Mouse (Mus musculus) right cerebral cortex, adult 18-20 months (tissue): Measurements from ENCODE around the gene Dupd1.

Source experiments
- DNase-seq: peaks from one replicate; pipeline ENCODE4 v3.0.0; 2022; ENCODE audit warnings: mixed read lengths

Dupd1 gene

GRCm38 (mm10) chr14:21722021-21722698, 7.8 kb upstream of the Dupd1 start:
- no peak for DNase-seq

DNA sequence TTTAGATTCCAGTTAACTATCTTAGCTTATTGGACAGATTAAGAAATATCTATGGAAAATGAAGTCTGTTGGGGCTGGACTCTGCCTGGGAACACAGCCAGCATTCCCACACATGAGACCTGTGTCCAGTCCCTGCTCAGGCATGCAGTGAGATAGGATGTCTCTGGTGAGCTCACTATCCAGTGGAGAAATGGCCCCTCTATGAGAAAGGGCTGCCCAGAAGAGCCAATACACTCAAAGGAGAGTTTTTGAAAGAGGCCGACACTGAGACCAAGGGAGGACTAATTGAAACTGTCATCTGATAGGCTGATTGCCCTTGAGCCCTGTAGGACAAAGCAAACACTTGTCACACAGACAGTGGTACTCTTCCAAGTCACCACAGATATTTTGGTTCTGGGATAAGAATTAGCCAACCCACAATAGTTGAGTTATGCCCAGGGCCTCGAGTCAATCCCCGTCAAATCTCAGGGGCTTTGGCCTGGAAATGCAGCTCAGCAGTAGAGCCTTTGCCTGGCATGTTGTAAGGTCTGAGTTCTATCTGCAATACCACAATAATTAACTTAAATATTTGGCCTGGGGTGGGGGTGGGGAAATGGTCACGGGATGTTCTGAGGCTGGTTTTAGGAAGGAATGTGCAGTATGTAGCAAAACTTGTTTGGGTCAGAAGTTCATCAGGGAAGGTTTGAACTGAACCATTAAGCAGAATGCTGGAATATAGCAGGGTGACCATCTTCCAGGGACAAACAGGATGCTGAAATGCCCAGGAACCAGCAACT, 6.2 kb upstream of the Dupd1 start:
- DNase-seq: no peak

DNA sequence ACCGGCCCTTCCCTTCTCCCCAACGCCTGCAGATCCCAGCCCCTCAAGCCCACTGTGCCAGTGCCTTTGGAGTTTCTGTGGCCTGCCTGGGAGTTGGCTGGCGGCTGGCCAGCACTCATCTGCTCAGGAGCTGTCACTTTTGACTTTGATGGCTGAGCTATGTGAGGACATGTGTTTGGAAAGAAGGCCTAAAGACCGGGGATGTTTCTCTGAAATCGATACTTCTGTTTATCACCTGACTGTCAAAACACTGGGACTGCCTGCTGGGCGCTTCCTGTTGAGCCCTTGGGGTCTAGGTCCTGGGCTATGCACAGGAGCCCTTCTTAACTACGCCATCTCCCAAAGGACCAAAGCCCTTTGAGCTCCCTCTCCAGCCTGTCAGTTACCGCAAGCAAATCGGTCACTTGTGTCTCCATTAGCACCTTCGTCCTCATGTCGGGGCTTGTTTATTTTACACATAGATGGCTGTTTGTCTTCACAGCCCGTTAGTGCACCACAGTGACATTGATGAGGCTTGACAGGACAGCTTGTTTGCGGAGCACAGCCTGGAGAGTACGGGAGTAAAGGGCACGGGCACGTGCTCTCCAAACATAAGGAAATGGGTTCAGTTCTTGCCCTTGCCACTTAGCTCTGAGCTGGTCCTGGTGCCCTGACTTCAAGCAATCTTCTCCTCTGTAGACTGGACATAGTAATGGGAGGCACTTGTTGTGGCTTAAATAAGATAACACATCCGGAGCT, 5.4 kb upstream of the Dupd1 start:
- DNase-seq: no peak

DNA sequence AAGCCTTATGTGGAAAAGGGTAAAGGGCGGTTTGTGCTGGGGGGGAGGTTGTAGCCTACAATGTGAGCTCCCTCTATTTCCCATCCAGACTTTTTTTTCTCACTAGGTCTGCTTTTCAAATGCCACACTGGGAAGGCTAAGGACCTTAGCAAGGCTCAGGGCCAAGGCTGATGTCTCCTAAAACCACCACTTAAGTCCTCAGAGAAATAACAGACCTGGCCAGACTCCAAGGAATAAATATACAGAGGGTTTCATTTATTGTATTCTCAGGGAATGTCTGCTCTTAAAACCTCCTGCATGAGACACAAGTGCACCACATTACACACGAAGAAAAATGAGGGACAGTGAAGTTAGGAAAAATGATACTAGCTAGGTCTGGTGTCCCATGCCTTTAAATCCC, 3.1 kb downstream of the Dupd1 start:
- no peak for DNase-seq

- DNase-seq: no peak
These were observed 4.8 kb downstream of the Dupd1 start for GRCm38 (mm10) chr14:21709545-21709944.

GRCm38 (mm10) chr14:21706759-21707571, 7.4 kb downstream of the Dupd1 start:
- DNase-seq: peak; percentile 47

- DNase-seq: no peak
These were observed 8.9 kb downstream of the Dupd1 start for GRCm38 (mm10) chr14:21705462-21705861.

DNA sequence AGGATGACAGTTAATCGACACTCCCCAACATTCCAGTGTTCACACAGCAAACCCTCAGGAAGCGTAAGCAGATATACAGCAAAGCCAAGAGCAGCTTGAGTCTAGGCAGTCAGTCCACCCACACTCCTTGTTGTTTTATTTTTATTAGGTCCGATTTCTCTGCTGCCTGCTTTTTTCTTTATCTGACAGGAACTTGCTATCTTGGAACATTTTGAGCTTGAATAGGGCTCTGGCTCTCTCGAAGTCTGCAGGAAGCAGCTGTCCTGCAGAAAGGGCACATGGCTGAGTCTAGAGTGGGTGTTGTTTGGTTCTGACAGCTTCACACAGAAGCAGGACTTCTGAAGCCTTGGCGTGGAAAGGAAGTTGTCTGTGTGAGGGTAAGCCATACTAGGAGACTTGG, 11.1 kb downstream of the Dupd1 start:
- no peak for DNase-seq

GRCm38 (mm10) chr14:21702691-21703090, 11.7 kb downstream of the Dupd1 start:
- DNase-seq: no peak

DNA sequence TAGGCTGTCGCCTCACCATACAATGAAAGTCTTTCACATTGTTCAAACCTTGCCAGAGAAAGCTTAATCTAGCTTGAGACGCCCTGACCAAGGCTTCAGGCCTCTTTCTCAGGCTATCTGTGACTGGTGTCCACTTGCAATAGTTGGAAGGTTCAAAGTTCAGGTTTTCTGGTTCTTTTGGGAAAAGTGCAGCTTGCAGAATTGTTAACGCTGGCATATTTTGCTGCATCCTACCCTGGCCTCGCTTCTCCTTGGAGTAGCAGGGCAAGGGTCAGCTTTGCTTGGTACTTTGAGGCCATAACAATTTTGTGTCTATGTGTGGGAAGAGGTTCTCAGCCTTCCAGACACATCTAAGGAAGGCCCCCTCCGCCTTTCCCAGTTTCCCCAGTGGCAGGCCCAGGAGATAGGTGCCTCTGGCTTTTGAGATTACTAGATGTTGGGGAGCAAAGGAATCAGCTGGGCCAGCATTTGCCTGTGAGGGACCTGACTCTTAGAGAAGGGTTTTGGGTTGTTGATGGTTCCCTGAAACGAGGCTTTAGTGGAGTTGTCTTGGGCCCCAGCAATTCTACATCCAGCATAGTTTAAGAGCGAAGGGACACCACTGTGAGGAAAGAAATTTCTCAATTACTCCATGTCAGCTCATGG, 18.1 kb downstream of the Dupd1 start:
- DNase-seq: no peak

DNA sequence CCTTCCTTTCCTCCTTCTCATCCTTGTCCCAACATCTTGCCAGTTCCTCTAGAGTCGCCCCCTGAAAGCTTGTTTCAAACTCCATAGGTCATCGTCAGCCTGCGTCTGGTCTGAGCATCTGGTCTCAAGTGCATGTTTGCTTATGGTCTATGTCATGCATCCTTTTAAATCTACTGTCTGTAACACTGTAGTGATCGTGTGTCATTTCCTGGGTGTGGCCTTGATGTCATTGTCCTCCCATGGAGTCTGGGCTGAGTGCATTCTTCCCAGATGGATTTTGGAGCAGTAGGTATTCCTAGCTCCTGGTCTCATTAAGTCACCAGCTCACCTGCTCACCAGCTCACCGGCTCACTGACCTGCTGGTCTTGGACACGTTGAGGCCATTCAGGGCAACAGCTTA, 19.4 kb downstream of the Dupd1 start:
- no peak for DNase-seq

- no peak for DNase-seq
These were observed 23.3 kb downstream of the Dupd1 start for GRCm38 (mm10) chr14:21691070-21691469.

DNA sequence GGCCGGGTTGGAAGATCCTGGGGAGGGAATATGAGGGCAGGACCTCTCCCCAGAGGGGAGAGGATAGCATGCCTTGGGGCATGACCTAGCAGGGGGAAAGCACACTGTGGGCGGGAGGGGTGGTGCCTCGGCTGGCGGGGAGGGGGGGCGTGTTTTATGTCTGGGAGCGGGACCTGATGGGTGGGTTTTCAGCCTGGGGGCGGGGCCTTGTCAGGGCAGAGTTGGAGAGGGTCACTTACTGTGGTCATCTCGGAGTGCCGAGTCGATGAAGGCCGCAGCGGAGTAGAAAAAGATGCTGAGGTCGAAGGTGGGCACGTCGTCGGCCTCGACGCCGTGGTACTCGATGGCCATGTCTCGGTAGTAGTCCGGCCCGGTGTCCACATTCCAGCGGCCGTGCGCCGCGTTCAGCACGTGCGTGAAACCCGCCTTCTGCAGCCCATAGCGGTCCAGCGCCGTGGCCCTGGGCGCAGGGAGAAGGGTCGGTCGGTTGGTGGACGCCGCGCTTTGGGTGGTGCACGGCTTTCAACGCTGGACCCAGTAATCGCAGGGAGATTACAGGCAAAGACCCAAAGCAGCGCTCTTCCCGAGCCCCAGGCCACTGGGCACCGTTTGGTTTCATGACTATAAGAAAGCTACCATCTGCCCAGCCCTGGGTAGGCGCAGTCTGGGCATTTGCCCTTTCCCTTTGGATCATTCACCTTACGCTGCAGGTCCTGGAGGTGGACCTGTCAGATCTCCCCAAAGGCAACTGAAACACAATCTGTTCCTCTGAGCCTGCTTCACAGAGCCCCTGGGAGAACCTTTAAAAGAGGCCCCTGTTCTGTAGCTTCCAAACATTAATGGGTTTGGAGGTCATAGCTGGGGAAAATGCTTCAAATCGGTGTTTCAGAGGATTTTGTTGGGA, 27.7 kb downstream of the Dupd1 start:
- no peak for DNase-seq

- DNase-seq: no peak
These were observed 28.8 kb downstream of the Dupd1 start for GRCm38 (mm10) chr14:21685411-21686146.

GRCm38 (mm10) chr14:21683834-21684233, 30.5 kb downstream of the Dupd1 start:
- no peak for DNase-seq

GRCm38 (mm10) chr14:21682681-21683129, 31.7 kb downstream of the Dupd1 start:
- DNase-seq: no peak

DNA sequence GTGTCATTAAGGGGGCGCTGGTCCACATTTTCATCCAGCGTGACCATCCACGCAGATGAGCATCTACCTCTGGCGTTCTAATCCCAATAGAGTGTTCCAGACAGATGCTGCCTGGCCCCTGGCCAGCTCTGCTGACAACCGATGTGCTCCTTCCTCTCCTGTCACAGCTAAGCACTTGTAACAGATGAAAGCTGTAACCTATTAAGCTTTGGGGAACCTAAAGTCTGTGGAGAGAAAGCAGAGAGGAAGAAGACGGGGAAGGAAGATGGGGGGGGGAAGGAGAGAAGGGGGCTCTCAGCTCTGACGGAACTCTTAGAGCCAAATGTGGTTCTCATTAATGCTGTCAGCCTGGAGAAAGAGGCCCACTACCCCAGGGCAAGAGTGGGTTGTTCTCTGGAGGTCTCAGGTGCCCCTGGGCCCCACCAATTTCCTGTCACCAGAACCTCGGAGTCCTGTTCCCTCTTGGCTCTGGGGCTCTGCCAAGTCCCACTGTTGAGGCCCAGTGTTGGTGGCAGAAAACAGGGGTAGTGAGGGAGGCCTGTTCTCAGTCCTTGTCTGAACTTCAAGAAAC, 34.7 kb downstream of the Dupd1 start:
- DNase-seq: no peak

DNA sequence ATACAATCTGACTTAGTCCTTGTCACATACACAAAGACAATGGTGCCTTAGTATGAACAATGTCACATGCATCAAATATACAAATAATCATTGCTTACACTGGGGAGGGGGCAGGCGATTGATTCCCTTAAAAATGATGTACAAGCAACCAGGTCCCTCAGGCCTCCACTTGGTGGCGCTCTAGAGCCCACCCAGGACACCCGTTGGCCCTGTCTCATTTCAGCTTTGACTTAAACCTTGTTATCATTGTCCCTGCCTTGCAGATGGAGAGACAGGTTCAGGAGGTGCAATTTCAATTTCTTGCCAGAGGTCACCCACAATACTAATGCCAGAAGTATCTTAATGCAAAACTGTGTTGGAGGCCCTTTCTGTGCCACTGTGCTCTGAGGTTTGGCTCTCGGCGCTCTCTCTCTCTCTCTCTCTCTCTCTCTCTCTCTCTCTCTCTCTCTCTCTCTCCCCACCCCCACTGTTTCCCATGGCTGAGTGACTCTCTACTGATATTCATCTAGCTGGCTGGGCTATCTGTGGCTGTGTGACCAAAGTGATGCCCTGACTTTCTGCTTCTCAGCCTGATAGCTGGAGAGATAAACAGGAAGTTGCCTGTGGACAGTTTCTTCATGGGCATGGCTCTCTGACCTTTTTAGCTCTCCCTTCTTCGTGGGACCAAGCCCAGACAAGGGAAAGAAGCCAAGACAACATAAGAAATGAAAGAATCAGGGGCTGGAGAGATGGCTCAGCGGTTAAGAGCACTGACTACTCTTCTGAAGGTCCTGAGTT, 35.7 kb downstream of the Dupd1 start:
- no peak for DNase-seq

DNA sequence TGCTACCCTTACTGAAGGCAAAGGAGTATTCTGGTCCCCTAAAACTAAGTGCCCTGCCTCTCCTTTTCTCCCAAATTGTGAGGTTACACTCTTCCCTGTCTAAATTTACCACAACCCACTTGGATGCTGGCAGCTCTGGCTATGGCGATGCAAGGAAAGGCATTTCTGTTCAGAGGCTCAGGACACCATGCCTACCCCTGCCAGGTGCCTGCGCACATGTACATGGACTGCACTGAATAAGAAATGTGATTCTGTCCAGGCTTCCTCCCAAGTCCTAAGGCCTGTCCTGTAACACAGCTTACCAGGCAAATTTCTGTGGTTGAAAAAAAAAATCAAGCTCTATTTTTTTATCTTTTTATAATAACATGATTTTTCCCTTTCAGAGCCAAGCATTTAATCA, 38.2 kb downstream of the Dupd1 start:
- no peak for DNase-seq
